Mouse (Mus musculus) thymus, adult 2 months (tissue): Measurements from ENCODE around the gene Scp2.

Experiments
- CTCF ChIP-seq: fragments of 200-500 bp; IDR thresholded peaks from 2 replicates; pipeline ENCODE4 v1.5.1; 2012; ENCODE audit warnings: mild to moderate bottlenecking, control low read depth, low read length, moderate library complexity, borderline replicate concordance; ENCODE audit not compliant: control insufficient read depth, poor library complexity, insufficient read depth; ENCODE audit errors: extremely low read depth
- POLR2A ChIP-seq: fragments of 200-500 bp; IDR thresholded peaks from 2 replicates; pipeline ENCODE4 v1.6.1; 2012; ENCODE audit warnings: mild to moderate bottlenecking, low read length, control low read depth, moderate library complexity; ENCODE audit not compliant: control insufficient read depth, poor library complexity, insufficient read depth; ENCODE audit errors: extremely low read depth

DNA sequence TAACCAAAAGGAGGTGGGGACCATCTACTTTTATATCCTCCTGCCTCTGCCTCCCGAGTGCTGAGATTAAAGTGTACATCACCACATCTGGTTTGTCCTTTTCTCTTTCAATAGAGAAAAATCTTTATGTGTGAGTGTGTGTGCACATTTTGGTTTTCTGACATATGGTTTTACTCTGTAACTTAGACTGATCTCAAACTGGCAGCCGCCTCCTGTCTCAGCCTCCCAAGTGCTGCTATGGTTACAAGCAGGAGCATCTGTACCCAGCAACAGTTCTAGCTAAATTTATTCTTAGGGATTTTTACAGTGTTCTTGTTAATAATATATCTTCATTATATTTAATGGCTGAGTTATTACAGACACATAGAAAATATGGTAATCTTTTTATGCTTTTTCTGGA lies 87.6 kb downstream of the Scp2 start:
- TF ChIP-seq CTCF (no peak), POLR2A (no peak)
